Mouse (Mus musculus): ENCODE results near the gene Rinl. TPM values are rescaled to one million over a fixed set of nuclear protein-coding genes. Genes with fewer than 3 reads are reported as not detected.

Rinl gene
- total RNA-seq (2023), result 108 TPM

DNA sequence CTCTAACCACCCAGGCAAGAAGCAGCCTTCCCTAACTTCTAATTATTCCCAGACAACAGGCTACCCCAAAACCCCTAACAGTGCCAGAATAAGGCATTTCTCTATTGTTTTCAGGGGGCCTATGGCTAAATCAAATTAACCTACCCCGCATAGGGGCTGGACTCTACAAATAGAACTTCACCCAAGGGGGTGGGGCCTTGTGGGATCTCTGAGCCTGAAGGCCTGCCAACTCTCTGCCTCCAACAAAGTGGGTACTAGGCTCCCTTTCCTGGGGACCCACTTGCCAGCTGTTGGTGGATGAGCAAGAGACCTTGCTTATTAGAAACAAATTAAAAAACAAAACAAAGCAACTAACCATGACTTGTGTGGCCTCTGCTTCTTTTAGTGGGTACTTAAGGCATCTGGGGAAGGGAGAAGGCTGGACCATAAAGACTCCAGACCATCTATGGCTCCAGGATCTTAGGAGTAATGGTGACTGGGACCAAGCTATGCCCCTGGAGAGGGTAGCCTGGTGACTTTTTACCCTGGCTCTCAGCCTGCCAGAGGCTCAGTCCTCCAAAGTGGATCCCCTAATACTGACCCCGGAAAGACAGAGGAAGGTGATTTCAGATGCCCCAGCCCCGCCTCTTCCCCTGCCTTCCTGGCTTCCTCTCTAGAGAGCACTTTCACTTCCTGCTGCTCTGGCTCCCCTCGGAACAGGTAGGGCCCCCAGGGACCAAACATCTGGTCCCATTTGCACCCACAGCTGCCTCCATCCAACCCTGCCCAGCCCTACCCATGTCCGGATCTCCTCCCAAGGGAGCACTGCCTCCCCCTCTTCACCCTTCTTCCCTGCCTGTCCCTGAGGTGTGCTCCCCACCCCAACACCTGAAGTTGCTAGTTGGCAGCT, at the start of gene Rinl:
Rinl (plus strand) TSS at position 663 of the 889 bp plus-strand sequence.

DNA sequence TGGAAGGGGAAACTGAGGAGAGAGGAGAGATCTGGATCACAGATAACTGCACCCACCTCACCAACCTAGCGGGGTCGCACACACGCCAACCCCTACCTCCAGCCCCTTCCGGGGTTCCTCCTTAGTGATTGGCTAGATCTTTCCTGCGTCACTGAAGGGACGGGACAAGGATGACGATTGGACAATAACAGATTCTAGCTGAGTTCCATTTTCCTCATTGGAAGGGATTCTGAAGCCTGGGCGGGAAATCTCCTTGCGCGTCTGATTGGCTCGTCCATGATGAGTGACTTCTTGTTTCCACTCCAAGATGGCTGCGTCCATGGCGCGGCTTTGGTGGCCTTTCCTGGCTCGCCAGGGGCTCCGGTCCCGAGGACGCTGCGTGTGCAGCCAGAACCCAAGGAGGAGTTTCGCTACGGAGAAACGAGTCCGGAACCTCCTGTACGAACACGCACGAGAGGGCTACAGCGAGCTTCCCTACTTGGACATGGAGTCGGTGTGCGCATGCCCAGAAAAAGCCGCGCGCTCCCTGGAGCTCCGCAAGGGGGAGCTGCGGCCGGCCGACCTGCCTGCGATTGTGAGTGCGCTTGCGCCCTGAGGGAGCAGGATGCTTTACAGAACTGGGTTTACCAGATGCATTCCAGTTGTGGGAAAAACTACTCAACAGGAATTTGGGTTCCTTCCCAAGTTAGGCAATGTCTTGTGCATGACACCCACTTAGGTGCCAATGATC, 46.9 kb upstream of the Rinl start, which contains the start of the genes Mrps12 and Sars2:
Mrps12 (minus strand) TSS at position 112 of the 730 bp plus-strand sequence.
Sars2 (plus strand) TSS at position 284 of the 730 bp plus-strand sequence.

DNA sequence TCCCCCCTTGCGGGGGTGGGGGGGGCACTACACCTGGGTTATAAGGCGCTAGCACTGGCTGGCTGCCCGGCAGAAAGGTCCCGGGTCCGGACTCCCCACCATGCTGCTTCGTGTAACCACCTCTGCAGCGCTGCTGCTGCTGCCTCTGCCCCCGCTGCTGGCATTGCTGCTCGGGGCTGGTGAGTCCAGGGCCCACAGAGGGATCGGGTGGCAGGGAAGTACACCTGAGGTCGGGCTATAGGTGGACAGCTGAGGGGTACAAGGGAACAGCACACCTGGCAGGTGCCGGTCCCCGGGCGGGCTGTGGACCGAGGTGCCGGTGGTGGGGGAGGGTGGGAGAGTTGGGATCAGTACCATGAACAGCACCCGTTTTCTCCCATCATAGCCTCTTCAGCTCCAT, 32.7 kb upstream of the Rinl start, which contains the start of gene Ccer2:
Ccer2 (plus strand) TSS at position 96 of the 400 bp plus-strand sequence.

DNA sequence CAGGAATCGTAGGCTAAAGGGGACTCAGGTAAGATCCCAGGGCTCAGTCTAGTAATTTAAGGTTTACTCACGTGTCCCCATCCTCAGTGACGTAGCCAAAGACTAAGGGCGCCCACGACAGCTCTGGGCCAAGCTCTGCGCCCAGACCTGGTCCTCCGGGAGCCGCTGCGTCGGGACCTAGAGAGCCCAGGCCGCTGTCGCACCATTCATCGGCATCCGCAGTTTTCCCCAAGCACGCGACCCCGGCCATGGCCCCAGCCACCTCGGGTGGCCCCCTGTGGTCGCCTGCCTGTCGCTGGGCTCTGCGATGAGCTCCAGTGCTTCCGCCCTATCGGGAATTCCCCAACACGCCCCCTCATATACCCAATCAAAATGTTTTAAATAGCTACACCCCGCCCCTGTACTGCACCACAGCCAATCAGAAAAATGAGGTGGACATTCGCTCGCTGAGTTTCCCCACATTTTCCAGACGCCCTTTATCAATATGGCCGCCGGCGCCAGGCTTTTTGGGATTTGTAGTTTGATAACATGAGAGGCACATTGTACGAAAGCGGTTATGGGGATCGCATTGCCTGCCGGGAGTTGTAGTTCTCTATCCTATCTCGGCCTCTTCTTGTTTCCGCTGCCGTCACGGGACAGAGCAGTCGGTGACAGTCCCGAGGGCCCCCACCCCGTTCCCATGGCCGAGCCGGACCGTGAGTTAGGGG, 22.4 kb upstream of the Rinl start, which contains the start of gene Sirt2:
Sirt2 (plus strand) TSS at position 563 of the 707 bp plus-strand sequence.

DNA sequence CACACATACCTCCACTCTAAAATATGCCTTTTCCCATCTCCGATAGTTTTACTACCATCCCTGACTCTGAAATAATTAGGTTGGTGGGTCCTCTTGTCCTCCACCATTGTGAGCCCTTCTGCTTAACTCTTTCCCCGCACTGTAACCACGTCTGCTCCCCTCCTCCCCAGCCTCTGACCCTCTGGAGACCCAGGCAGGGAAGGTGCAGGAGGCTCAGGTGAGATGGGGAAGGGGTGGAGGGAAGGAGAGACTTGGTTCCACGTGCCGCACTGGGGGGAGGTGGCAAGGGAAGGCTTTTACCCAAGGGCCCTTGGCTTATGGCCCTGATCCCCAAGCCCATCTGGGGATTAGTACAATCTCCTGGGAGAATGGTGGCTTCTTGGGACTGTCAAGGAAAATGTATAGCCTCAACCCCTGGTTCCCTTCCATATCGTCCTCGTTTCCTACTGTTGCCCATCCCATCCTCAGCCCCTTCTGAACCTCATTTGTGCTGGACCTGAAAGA, 21.3 kb upstream of the Rinl start, which contains the start of gene Nfkbib:
Nfkbib (minus strand) TSS at position 51 of the 504 bp plus-strand sequence.

DNA sequence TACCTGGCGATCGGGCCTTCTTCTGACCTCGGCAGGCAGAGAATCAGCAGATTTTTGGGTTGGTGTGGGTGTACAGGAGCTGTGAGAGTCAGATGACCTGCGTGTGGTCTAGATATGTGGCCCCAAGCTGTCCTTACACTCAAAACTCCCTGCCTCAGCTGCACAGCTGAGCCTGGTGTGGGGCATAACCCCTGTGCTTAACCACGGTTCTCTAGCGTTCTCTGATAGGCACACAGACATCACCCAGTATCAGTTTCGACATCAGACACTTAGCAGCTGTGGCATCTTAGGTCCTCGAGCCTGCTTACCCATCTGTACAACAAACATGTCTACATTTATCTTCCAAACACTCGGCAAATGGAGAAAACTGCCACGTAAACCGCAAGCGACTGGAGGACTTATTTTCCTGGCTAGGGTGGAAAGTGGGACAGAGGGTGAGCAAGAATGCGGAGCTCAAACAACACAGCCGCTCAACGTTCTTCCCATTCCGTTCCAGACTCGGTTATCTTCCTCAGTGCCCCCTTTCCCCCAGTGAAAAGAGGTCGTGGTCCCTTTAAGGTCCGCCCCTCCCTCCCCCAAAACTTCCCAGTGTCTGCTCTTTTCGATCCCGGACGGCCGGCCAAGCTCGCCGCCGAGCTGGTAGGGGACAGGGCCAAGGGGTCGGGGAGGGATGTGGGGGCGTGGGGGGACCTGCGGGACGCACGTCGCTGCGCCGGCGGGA, 19.6 kb downstream of the Rinl start, which contains the start of gene Hnrnpl:
Hnrnpl (plus strand) TSS at position 321 of the 721 bp plus-strand sequence.

DNA sequence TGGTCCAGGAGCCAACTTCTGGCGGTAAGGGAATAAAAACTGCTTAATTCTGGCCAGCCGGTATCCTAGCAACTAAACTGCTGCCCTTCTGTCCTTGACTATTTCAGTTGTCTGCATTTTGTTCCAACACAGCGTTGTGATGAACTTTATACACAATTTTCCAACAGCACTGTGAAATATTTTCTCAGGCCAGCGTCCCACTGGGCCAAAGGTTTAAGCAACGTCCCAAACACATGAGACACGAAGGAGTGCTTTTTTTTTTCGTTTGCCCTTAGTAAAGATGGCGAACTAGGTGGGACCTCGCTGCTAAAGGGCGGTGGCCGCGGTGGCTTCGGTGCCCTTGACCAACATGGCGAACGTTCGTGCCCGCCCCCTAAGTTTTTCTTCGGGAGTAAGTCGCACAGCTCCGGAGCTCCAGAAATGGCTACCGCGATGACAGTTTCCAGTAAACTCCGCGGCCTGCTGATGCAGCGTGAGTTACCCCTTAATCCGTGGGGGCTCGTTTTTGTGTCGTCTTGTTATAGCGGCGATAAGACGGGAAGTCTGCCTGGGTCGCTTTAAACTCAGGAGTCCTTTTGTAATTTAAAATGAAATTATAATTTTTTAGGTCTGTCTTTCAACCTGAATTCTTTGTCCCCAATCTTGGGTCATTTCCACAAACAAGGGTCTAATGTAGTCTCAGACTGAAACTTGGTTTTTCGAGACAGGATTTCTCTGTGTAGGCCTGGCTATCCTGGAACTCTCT, 36.3 kb downstream of the Rinl start, which contains the start of gene Ech1:
Ech1 (plus strand) TSS at position 277 of the 745 bp plus-strand sequence.

DNA sequence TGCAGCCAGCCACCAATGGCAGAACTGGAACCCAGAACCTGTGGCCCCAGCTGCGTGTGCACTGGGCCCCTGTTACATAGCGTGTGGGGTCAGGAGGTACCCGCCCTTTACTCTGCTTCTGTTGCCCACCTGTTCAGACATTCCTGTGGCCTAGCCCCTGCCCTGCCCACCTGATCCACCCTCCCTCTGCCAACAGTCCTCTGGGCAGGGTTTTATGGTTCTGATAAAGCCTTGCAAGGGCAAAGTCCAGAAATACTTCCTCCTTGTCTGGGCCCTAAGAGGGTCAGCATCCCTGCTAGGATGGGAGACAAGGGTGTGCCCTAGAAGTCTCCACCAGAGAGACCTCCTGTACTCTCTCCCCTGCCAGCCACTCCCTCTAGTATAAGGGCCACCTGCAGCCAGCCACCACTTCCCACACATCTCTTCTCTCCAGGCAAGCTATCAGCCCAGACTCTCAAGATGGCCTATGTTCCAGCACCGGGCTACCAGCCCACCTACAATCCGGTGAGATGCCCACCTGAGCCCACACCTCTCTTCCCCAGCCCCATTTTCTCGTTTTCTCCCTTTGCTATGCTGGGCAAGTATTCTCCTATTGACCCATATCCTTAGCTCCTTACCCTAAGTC, 45.1 kb downstream of the Rinl start, which contains the start of gene Lgals4:
Lgals4 (plus strand) TSS at position 132 of the 625 bp plus-strand sequence.

Other genes with a start within 250 kb of the Rinl start
- gene Sycn, start 248.1 kb upstream of the Rinl start, total RNA-seq (2023), result not detected
- 0.50 TPM for gene Nccrp1, start 241.7 kb upstream of the Rinl start, total RNA-seq (2023)
- gene Samd4b, start 190.8 kb upstream of the Rinl start, total RNA-seq (2023), result 57.6 TPM
- 8.9 TPM for gene Pak4, start 190.8 kb upstream of the Rinl start, total RNA-seq (2023)
- not detected for gene Acp7, start 157.6 kb upstream of the Rinl start, total RNA-seq (2023)
- 2.4 TPM for gene Fbxo27, start 96.1 kb upstream of the Rinl start, total RNA-seq (2023)
- gene Fbxo17, start 72.2 kb upstream of the Rinl start, total RNA-seq (2023), result 16.8 TPM
- 26.1 TPM for gene Mrps12, start 47.1 kb upstream of the Rinl start, total RNA-seq (2023)
- gene Sars2, start 47.0 kb upstream of the Rinl start, total RNA-seq (2023), result 18.8 TPM
- gene Ccer2, start 32.8 kb upstream of the Rinl start, total RNA-seq (2023), result not detected
- gene Sirt2, start 22.2 kb upstream of the Rinl start, total RNA-seq (2023), result 66.8 TPM
- 65.7 TPM for gene Nfkbib, start 21.5 kb upstream of the Rinl start, total RNA-seq (2023)
- gene Hnrnpl, start 19.6 kb downstream of the Rinl start, total RNA-seq (2023), result 728 TPM
- gene Ech1, start 36.2 kb downstream of the Rinl start, total RNA-seq (2023), result 50.3 TPM
- gene Lgals4, start 44.9 kb downstream of the Rinl start, total RNA-seq (2023), result 14.5 TPM
- gene Lgals7, start 74.9 kb downstream of the Rinl start, total RNA-seq (2023), result not detected
- not detected for gene Capn12, start 92.5 kb downstream of the Rinl start, total RNA-seq (2023)
- gene Actn4, start 173.4 kb downstream of the Rinl start, total RNA-seq (2023), result 127 TPM
- 283 TPM for gene Eif3k, start 192.9 kb downstream of the Rinl start, total RNA-seq (2023)
- gene Map4k1, start 193.1 kb downstream of the Rinl start, total RNA-seq (2023), result 94.9 TPM